Mouse (Mus musculus): ENCODE measurements at regions not wholly inside any gene's neighbourhood (a gene's known extent, or its start where the extent isn't known, plus 50 kb on each side); places are given as distances from the start of the nearest gene placed in this dataset.
"Not testable (repeated sequence)": the region's sequence is repeated elsewhere in the genome, so short reads cannot be mapped to it uniquely, and the experiment has no call there.

DNA sequence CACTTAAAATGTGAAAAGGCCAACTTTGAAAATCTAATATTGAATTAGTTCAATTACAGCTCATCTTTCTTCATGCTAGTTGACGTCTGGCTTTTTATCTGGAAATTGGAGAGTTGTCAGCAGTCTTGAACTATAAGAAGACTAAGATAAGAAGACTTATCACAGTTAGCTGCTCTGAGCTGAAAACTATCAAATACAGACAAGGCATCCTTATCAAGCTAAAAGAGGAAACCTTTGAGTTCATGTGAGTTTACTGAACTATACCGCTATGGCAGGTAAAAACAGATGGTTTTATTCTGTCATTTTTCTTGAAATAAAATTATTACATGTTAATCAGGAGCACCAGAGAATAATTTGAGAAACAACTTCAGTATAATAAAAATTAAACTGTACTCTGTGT, 735.2 kb upstream of the Marcks start:
- no peak for DNase-seq (ENCODE audit: low spot score in 2 of 2)

- no peak for DNase-seq (ENCODE audit: low spot score in 2 of 2)
These were observed 722.3 kb upstream of the Marcks start for GRCm38 (mm10) chr10:37861001-37861400.

- no peak for DNase-seq (ENCODE audit: low spot score in 2 of 2)
These were observed 710.6 kb upstream of the Marcks start for GRCm38 (mm10) chr10:37849291-37849846.

DNA sequence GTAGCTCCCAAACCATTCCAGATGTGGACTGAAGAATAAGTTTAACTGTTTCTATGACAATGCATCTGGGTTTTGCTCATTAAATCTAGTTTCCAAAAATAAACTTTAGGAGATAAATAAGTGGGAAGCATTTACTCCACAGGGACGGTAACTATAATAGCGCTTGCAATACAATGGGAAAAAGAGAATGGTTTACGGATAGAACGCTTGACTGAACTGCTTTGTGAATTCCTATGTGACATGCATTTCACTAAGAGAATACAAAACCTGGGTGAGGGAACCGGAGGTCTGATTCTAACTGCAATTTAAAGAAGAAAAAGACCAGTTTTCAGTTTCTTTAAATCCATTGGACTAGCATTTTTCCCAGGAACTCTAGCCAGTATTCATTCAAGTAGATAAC, 704.1 kb upstream of the Marcks start:
- DNase-seq (ENCODE audit: low spot score in 2 of 2) = no peak

GRCm38 (mm10) chr10:37841842-37842241, 703.1 kb upstream of the Marcks start:
- DNase-seq (ENCODE audit: low spot score in 2 of 2) = no peak

- no peak for DNase-seq (ENCODE audit: low spot score in 2 of 2)
These were observed 699.0 kb upstream of the Marcks start for GRCm38 (mm10) chr10:37837721-37838120.

DNA sequence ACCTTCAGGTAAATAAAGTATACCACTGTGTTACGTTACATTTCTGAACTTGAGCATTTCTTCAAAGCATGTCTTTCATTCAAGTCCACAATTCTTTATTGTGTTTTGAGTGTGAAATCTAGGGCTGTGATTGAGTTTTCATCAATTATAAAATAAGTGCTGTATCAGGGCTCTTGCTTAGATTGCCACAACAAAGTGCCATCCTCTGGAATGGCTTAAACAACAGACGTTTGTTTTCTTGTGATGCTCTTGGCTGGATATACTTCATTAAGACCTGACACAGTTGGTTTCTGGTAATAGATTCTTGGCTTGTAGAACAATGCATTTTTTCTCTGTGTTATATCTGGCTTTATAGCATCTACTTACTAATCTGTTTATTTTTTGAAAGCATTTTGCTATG, 674.3 kb upstream of the Marcks start:
- no peak for DNase-seq (ENCODE audit: low spot score in 2 of 2)

DNA sequence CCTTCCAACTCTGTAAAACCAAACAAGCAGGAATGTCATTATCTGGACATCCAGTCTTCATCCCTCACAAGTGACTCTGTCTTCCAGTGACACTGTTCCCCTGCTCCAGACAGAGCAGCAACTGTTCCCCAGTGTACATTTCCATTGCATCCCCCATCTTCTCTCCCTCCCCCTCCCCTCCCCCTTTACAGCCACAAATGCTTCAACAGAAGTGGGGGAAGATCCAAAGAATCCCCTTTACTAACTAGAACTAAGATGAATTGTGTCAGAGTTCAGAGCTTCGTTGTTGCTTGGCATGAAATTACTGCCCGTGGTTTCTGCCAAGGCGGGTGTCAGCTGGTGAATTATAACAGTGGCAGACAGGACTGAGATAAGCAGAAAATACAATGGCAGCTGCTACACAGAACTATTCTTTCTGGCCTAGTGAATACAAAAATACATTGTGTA, 673.7 kb upstream of the Marcks start:
- DNase-seq (ENCODE audit: low spot score in 2 of 2) = peak; percentile 16

DNA sequence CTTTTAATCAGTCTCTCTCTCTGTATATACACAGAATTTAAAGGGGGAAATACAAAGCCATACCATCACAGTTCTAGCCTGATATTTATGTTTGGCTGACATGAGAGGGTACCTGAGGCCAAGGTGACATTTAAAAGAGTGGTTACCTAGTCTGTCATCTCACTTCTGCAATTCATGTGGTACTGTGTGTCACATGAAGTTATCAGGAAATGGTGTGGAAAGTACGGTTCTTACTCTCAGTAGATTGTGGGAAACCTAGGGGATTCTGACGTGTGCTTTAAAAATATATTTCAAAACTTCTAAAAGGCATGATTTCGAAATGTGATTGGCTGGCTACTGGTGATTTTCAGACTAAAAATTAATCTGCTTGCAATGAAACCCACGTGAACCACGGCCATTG, 673.1 kb upstream of the Marcks start:
- DNase-seq (ENCODE audit: low spot score in 2 of 2) = no peak

- DNase-seq (ENCODE audit: low spot score in 2 of 2) = no peak
These were observed 664.6 kb upstream of the Marcks start for GRCm38 (mm10) chr10:37803225-37803805.

GRCm38 (mm10) chr10:37799397-37799796, 660.7 kb upstream of the Marcks start:
- DNase-seq (ENCODE audit: low spot score in 2 of 2) = no peak

GRCm38 (mm10) chr10:37798285-37798684, 659.6 kb upstream of the Marcks start:
- no peak for DNase-seq (ENCODE audit: low spot score in 2 of 2)

DNA sequence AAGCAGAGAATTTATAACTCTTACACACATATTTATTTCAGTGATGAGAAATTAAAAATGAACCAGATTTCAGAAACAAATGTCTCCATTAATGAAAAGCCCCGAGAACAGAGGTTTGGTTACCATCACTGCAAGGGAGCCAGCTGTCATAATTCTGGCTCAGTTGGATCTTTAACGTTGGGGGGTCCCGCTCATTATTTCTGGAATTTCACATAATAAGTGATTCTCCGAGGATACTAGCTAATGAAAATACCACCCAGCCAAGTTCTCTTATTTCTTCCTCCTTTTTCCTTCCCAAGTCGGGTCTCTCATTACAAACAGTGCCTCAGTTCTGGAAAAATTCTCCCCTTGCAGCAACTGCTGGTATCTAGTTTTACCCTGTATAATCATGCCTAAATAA, 659.0 kb upstream of the Marcks start:
- DNase-seq (ENCODE audit: low spot score in 2 of 2) = no peak

- no peak for DNase-seq (ENCODE audit: low spot score in 2 of 2)
These were observed 654.2 kb upstream of the Marcks start for GRCm38 (mm10) chr10:37792878-37793277.

GRCm38 (mm10) chr10:37788049-37788448, 649.3 kb upstream of the Marcks start:
- no peak for DNase-seq (ENCODE audit: low spot score in 2 of 2)

DNA sequence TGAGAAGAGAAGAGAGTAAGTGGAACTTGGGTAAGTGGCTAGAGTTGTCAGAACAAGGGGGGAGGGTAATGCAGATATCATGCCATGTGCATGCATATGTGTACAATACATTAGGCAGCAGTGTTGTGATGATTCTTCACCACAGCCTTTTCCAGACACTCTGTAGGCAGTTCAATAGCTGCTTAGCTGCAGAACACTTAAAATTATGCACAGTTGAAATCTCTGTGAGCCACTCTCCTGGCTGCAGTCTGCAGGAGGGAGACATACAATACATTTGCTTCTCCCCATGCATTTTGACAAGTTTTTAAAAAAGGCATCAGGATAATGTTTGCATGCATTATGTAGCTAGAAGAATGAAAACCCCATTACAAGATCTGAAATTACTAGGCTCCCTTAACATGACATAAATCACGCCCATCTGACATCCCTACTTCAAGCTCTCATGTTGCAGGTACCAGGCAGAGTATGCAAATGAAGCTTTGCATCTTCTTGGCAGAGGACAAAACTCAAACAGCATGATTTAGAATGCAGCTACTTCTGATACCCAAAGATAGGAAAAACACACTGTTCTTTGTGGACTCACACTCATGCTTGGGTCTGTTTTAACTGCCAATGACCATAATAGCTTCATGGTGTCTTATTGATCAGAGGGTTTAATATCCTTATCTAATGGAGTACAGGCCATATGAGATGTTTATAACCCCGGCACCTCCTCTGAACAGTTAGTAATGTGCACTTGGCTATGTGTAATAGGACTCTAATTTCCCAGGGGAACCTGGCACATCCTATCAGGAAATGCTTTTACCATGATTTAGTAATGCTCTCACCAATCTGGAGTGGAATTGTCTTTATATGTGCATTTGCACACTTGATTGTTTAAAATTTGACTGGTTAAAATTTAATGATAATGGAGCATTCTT, 640.9 kb upstream of the Marcks start:
- no peak for DNase-seq (ENCODE audit: low spot score in 2 of 2)

DNA sequence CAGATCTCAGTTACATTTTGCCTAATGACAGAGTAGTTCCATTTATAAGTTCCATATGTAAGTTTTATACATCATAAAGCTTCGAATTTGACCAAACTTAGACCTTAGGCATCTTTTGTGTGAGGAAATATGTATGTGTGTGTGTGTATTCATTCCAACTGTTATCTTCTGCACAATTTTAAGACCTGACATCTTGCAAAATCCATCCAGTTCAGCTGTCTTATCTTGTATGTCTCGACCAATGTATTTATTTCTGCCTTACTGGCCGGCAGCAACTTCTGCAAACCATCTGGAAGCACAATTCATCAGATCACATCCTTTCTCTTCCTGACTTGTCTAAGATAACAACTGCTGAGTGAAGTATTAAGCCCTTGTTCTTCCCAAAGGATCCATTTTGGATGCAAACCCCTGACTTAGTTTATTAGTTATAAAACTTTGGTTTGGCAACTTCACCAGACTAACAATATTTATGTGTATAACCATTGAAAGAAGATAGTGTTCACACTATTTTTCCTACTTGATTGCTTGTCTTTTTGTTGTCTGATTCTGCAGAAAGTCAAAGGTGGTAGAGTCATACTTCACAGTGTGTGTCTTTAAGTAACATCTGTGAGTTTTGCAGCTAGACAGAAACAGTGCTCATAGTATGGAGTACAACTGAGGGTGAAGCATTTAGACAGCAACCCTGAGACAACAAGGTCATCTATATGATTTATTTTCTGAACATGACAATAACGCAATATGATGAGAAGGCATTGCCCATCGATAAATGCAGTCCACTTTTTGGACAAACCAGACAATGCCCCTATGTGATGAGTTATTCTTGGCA, 622.0 kb upstream of the Marcks start:
- no peak for DNase-seq (ENCODE audit: low spot score in 2 of 2)

GRCm38 (mm10) chr10:37741581-37741980, 602.9 kb upstream of the Marcks start:
- no peak for DNase-seq (ENCODE audit: low spot score in 2 of 2)

DNA sequence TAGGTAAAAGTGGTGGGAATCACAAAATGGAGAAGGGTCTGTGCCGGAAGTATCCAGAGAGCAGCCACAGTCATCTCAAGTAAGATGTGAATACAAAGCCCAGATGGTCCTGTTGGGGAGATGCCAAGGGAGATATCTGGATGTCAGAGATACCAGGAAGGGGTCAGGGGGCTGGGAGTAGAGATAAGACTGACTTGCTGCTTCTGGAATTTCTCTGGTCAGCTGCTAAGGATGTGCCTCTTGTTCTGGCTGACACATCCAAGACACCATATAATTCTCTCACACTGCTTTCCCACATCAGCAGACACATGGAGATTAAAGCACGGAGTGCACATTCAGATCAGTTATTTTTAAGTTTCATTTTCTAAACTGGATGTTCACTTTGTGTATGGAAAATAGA, 600.3 kb upstream of the Marcks start:
- DNase-seq (ENCODE audit: low spot score in 2 of 2) = peak in 1 of 2 experiments; percentile 1

DNA sequence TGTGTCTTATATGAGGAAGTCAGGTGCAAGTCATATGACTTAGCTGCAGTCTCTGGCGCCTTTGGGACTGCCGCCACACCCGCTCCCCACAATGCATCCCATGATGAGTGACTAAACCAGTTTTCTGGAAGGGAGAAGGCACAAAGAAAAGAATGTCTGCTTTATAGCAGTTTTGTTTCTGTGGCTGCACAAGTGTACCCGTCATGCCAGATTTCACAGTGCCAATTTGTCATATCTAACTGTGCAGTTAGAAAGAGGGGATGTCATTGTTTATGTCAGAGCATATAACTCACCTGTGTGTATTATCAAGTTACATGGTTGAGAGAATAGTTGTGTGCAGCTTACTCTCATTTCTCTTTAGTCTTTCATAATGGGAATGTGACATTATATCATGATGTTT, 586.9 kb upstream of the Marcks start:
- no peak for DNase-seq (ENCODE audit: low spot score in 2 of 2)

DNA sequence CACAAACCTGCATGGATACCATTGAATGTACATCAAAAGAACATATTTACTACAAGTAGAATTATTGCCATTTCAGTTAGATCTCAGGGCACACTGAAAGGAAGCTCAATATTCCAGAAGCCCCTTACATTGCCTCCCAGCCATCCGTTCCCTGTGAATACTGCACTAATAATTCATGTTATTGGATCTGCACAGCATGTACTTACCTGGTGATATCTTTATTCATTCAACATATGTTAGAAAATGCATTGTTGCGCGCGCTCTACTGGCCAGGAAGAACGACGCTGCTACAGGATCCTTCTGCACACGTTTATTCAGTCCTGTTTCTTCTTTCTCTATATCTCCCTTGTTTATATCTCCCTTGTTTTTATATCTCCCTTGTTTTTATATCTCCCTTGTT, 586.3 kb upstream of the Marcks start:
- DNase-seq (ENCODE audit: low spot score in 2 of 2) = not testable (repeated sequence)

DNA sequence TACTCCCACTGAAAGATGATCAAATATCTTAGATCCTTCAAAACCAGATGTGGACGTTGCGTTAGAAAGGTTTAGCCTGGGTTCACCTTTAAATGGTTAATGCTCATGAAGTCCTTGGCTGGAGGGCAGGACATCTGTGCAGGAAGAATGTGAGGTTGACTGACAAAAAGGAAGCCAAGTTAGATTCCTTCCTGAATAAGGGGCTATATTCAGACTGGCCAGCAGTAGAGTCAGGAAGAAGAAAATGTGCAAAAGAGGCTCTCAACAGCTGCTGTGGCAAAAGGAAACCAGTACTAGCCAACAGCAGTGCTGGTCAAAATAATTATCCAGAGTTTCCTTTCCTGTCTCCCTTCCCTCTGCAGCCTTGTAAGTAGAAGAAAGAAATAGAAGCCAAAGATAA, 582.0 kb upstream of the Marcks start:
- no peak for DNase-seq (ENCODE audit: low spot score in 2 of 2)

Data from right cerebral cortex, postnatal 36 days (tissue).